Mouse (Mus musculus) left cerebral cortex, postnatal 25 days (tissue): ENCODE data around the gene Zfp110. TPM values are rescaled to one million over a fixed set of nuclear protein-coding genes. Genes with fewer than 3 reads are reported as not detected.

Experiments used
- DNase-seq, 2 experiments: peaks; one replicate each; pipeline ENCODE4 v3.0.0; 2022; ENCODE audit warnings: low spot score in 2 of 2, mixed read lengths in 1 of 2
- intact Hi-C: fragments of 180-260 bp; cut with DNase I; formaldehyde crosslinking; loops from one replicate; pipeline ENCODE4 v1.15.1; 2025
- total RNA-seq, 2 experiments: library from RNA; stranded (reverse); gene quantifications; 2 replicates each; pipeline ENCODE4 v1.2.3; 2021

The Zfp110 gene
- total RNA-seq, 2 experiments from 2014 or later: 10.1 to 10.7 TPM

- intact Hi-C loops: no loop called here
- no peak for DNase-seq
Observed at GRCm38 (mm10) chr7:12887585-12887984, 53.0 kb downstream of the Zfp110 start.

- intact Hi-C loops: loop anchor here (10.0 kb wide), 1 partner anchor 416 kb away; the partner anchor contains the start of gene Zfp606
- DNase-seq: no peak
Observed at GRCm38 (mm10) chr7:12890928-12891327, 56.4 kb downstream of the Zfp110 start.

GRCm38 (mm10) chr7:12891334-12891733 is 56.8 kb downstream of the Zfp110 start:
- no peak for DNase-seq

GRCm38 (mm10) chr7:12897655-12898410 is 63.3 kb downstream of the Zfp110 start, which contains the start of gene Zscan22:
Zscan22 (plus strand) TSS chr7:12897815.
- intact Hi-C loops: loop anchor here (1.0 to 10.0 kb wide), 2 partner anchors 17 to 423 kb away; partner anchors contain the start of genes Zfp128 and Zfp606
- peak; percentile 96 to 99 for DNase-seq

More at GRCm38 (mm10) chr7:12891334-12891733, 56.8 kb downstream of the Zfp110 start:
- intact Hi-C loops: loop anchor here (10.0 kb wide), 1 partner anchor 417 kb away; the partner anchor contains the start of gene Zfp606

Other genes starting within 250 kb of the Zfp110 start
- gene Vmn2r53, start 226.0 kb upstream of the Zfp110 start, total RNA-seq: under 1 TPM; 0.05 TPM
- not detected for gene Vmn2r54, start 194.4 kb upstream of the Zfp110 start, total RNA-seq
- gene Vmn2r55, start 149.8 kb upstream of the Zfp110 start, total RNA-seq: under 1 TPM in 1 of 2 experiments, not detected in 1; 0.16 TPM
- under 1 TPM in 1 of 2 experiments, not detected in 1; 0.09 TPM for gene Vmn2r56, start 99.8 kb upstream of the Zfp110 start, total RNA-seq
- 10 to 100 TPM; 16.7 to 18.6 TPM for gene Zscan18, start 31.1 kb upstream of the Zfp110 start, total RNA-seq
- gene Zfp329, start 15.9 kb upstream of the Zfp110 start, total RNA-seq: 10 to 100 TPM; 22.5 to 23.9 TPM
- 1 to 10 TPM; 6.9 to 7.4 TPM for gene Zfp128, start 46.4 kb downstream of the Zfp110 start, total RNA-seq
- 10 to 100 TPM; 13.0 to 16.9 TPM for gene Zscan22, start 63.1 kb downstream of the Zfp110 start, total RNA-seq
- gene Rps5, start 87.5 kb downstream of the Zfp110 start, total RNA-seq: 100 to 1,000 TPM; 339 to 352 TPM
- gene Rnf225, start 92.7 kb downstream of the Zfp110 start, total RNA-seq: under 1 TPM; 0.78 to 0.94 TPM
- 10 to 100 TPM; 10.3 to 11.9 TPM for gene Zfp324, start 131.1 kb downstream of the Zfp110 start, total RNA-seq
- 1 to 10 TPM; 7.6 to 9.0 TPM for gene Zfp446, start 143.1 kb downstream of the Zfp110 start, total RNA-seq
- gene Slc27a5, start 163.4 kb downstream of the Zfp110 start, total RNA-seq: not detected
- gene Trim28, start 164.4 kb downstream of the Zfp110 start, total RNA-seq: 100 to 1,000 TPM; 210 to 221 TPM
- 10 to 100 TPM; 34.4 to 37.1 TPM for gene Zbtb45, start 175.3 kb downstream of the Zfp110 start, total RNA-seq
- 100 to 1,000 TPM; 127 to 131 TPM for gene Chmp2a, start 200.0 kb downstream of the Zfp110 start, total RNA-seq
- gene Ube2m, start 203.5 kb downstream of the Zfp110 start, total RNA-seq: 100 to 1,000 TPM; 219 to 237 TPM
- gene Mzf1, start 220.0 kb downstream of the Zfp110 start, total RNA-seq: 10 to 100 TPM; 13.7 to 14.9 TPM